Mouse (Mus musculus): Measurements from ENCODE around the gene Rasl10b. TPM values are rescaled to one million over a fixed set of nuclear protein-coding genes. Genes with fewer than 3 reads are reported as not detected.

Gene Rasl10b
- polyA plus RNA-seq, 1 experiment from 2014 or later = 0.02 TPM

- ATAC-seq (ENCODE audit: low read depth) = no peak
- H3K4me3 ChIP-seq (ENCODE audit: low read depth, low read length) = no peak overlapping the region
- H3K36me3 ChIP-seq (ENCODE audit: control insufficient read depth, insufficient read depth) = peaks cover 8% of the 10 kb centered on the region; the same call in 1 of the 2 replicates
- no peak overlapping the region for H3K9ac ChIP-seq (ENCODE audit: low read depth, low read length)
- H3K4me1 ChIP-seq (ENCODE audit: control insufficient read depth, low read depth, low read length) = no peaks in the 10 kb centered on the region
- H3K4me2 ChIP-seq (ENCODE audit: low read depth, low read length) = no peak overlapping the region
- 79% methylated on average over 7 of the region's 7 CpGs for WGBS (ENCODE audit: insufficient replicate concordance)
- H3K27ac ChIP-seq (ENCODE audit: low read length) = no peak overlapping the region
- H3K9me3 ChIP-seq (replicated peaks; ENCODE audit: control insufficient read depth, low read length) = no peaks in the 10 kb centered on the region
- no peaks in the 10 kb centered on the region for H3K27me3 ChIP-seq (ENCODE audit: control insufficient read depth, insufficient read depth, low read depth, low read length)
Measured at GRCm38 (mm10) chr11:83397626-83398025, 11.3 kb upstream of the Rasl10b start.

- Histone ChIP-seq H3K9me3 (replicated peaks; ENCODE audit: control insufficient read depth, low read length) (no peaks in the 10 kb centered on the region), H3K27ac (ENCODE audit: low read length) (no peak overlapping the region), H3K4me3 (ENCODE audit: low read depth, low read length) (no peak overlapping the region), H3K4me2 (ENCODE audit: low read depth, low read length) (no peak overlapping the region), H3K9ac (ENCODE audit: low read depth, low read length) (no peak overlapping the region), H3K27me3 (ENCODE audit: control insufficient read depth, insufficient read depth, low read depth, low read length) (no peaks in the 10 kb centered on the region), H3K36me3 (ENCODE audit: control insufficient read depth, insufficient read depth) (peaks cover 6% of the 10 kb centered on the region), H3K4me1 (ENCODE audit: control insufficient read depth, low read depth, low read length) (no peaks in the 10 kb centered on the region)
- ATAC-seq (ENCODE audit: low read depth) = no peak
- 56% methylated on average over 5 of the region's 5 CpGs for WGBS (ENCODE audit: insufficient replicate concordance)
Measured at GRCm38 (mm10) chr11:83398724-83399123, 10.2 kb upstream of the Rasl10b start.

DNA sequence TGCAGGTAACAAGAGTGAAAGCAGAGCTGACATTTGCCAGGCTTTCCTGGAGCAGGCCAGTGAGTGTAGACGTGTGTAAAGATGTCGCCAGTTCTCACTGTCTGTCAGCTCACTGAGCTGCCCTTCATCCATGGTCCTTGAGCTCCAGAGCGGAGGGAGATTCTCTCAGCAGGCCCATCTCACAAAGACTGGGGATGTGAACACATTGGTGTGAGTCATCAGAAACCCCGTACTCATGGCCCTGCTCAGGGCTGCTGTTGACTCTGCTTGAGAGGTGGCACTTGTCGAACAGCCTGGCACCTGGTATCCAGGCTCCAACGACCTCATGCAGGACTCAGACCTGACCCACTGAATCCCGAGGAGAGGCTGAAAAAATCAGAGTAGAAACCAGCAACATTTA lies 5.2 kb upstream of the Rasl10b start:
- Histone ChIP-seq H3K4me1 (ENCODE audit: control insufficient read depth, low read depth, low read length) (no peaks in the 10 kb centered on the region), H3K27me3 (ENCODE audit: control insufficient read depth, insufficient read depth, low read depth, low read length) (peaks cover 12% of the 10 kb centered on the region), H3K4me3 (ENCODE audit: low read depth, low read length) (no peak overlapping the region), H3K4me2 (ENCODE audit: low read depth, low read length) (no peak overlapping the region), H3K9me3 (replicated peaks; ENCODE audit: control insufficient read depth, low read length) (no peaks in the 10 kb centered on the region), H3K9ac (ENCODE audit: low read depth, low read length) (no peak overlapping the region), H3K36me3 (ENCODE audit: control insufficient read depth, insufficient read depth) (peaks cover 6% of the 10 kb centered on the region), H3K27ac (ENCODE audit: low read length) (no peak overlapping the region)
- 74% methylated on average over 7 of the region's 7 CpGs for WGBS (ENCODE audit: insufficient replicate concordance)
- ATAC-seq (ENCODE audit: low read depth) = no peak

GRCm38 (mm10) chr11:83406391-83406790 lies 2.5 kb upstream of the Rasl10b start:
- no peak overlapping the region for H3K4me3 ChIP-seq (ENCODE audit: low read depth, low read length)
- H3K9ac ChIP-seq (ENCODE audit: low read depth, low read length) = no peak overlapping the region
- H3K4me1 ChIP-seq (ENCODE audit: control insufficient read depth, low read depth, low read length) = no peaks in the 10 kb centered on the region
- H3K4me2 ChIP-seq (ENCODE audit: low read depth, low read length) = no peak overlapping the region
- no peaks in the 10 kb centered on the region for H3K9me3 ChIP-seq (replicated peaks; ENCODE audit: control insufficient read depth, low read length)
- no peak overlapping the region for H3K27ac ChIP-seq (ENCODE audit: low read length)
- H3K27me3 ChIP-seq (ENCODE audit: control insufficient read depth, insufficient read depth, low read depth, low read length) = peaks cover 37% of the 10 kb centered on the region
- WGBS (ENCODE audit: insufficient replicate concordance) = 53% methylated on average over 3 of the region's 3 CpGs
- H3K36me3 ChIP-seq (ENCODE audit: control insufficient read depth, insufficient read depth) = peaks cover 4% of the 10 kb centered on the region
- ATAC-seq (ENCODE audit: low read depth) = no peak

- no peaks in the 10 kb centered on the region for H3K9me3 ChIP-seq (replicated peaks; ENCODE audit: control insufficient read depth, low read length)
- H3K4me3 ChIP-seq (ENCODE audit: low read depth, low read length) = no peak overlapping the region
- H3K27ac ChIP-seq (ENCODE audit: low read length) = no peak overlapping the region
- H3K36me3 ChIP-seq (ENCODE audit: control insufficient read depth, insufficient read depth) = no peaks in the 10 kb centered on the region
- H3K4me1 ChIP-seq (ENCODE audit: control insufficient read depth, low read depth, low read length) = no peaks in the 10 kb centered on the region
- H3K9ac ChIP-seq (ENCODE audit: low read depth, low read length) = no peak overlapping the region
- no peak overlapping the region for H3K4me2 ChIP-seq (ENCODE audit: low read depth, low read length)
- 20% methylated on average over 8 of the region's 8 CpGs for WGBS (ENCODE audit: insufficient replicate concordance)
- no peak for ATAC-seq (ENCODE audit: low read depth)
- H3K27me3 ChIP-seq (ENCODE audit: control insufficient read depth, insufficient read depth, low read depth, low read length) = peaks cover 40% of the 10 kb centered on the region
Measured at GRCm38 (mm10) chr11:83408242-83408641, 695 bp upstream of the Rasl10b start.

GRCm38 (mm10) chr11:83409792-83410291 lies 905 bp downstream of the Rasl10b start:
- Histone ChIP-seq H3K36me3 (ENCODE audit: control insufficient read depth, insufficient read depth) (no peaks in the 10 kb centered on the region), H3K9me3 (replicated peaks; ENCODE audit: control insufficient read depth, low read length) (no peaks in the 10 kb centered on the region), H3K27ac (ENCODE audit: low read length) (no peak overlapping the region), H3K27me3 (ENCODE audit: control insufficient read depth, insufficient read depth, low read depth, low read length) (peaks cover 40% of the 10 kb centered on the region), H3K9ac (ENCODE audit: low read depth, low read length) (peak overlapping the region; percentile 26; the same call in 1 of the 2 replicates), H3K4me2 (ENCODE audit: low read depth, low read length) (peak overlapping the region; percentile 64), H3K4me3 (ENCODE audit: low read depth, low read length) (peak overlapping the region; percentile 57), H3K4me1 (ENCODE audit: control insufficient read depth, low read depth, low read length) (no peaks in the 10 kb centered on the region)
- 2% methylated on average over 35 of the region's 40 CpGs for WGBS (ENCODE audit: insufficient replicate concordance)
- ATAC-seq (ENCODE audit: low read depth) = no peak

DNA sequence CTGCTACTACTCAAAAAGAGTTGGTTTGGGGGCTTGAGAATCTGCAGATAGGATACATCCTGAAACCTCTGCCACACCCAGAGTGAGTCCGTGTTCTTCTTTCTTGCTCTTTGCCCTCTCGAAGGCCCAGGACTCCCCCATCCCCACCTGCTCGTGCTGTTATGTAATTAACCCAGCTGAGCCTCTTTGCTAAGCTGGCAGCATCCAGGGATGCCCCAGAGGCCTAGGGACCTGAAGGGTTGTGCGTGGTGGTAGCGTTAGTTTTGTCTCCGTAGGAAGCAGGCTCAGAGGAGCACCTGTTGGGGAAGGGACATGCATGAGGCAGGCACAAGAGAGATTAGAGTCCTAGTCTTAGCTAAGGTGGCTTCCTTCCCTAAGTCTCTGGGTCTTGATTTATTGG lies 1.6 kb downstream of the Rasl10b start:
- WGBS (ENCODE audit: insufficient replicate concordance) = 52% methylated on average over 6 of the region's 6 CpGs
- H3K9ac ChIP-seq (ENCODE audit: low read depth, low read length) = no peak overlapping the region
- H3K27ac ChIP-seq (ENCODE audit: low read length) = no peak overlapping the region
- no peak overlapping the region for H3K4me3 ChIP-seq (ENCODE audit: low read depth, low read length)
- H3K4me1 ChIP-seq (ENCODE audit: control insufficient read depth, low read depth, low read length) = no peaks in the 10 kb centered on the region
- H3K4me2 ChIP-seq (ENCODE audit: low read depth, low read length) = no peak overlapping the region
- no peaks in the 10 kb centered on the region for H3K36me3 ChIP-seq (ENCODE audit: control insufficient read depth, insufficient read depth)
- ATAC-seq (ENCODE audit: low read depth) = no peak
- H3K9me3 ChIP-seq (replicated peaks; ENCODE audit: control insufficient read depth, low read length) = no peaks in the 10 kb centered on the region
- peaks cover 40% of the 10 kb centered on the region for H3K27me3 ChIP-seq (ENCODE audit: control insufficient read depth, insufficient read depth, low read depth, low read length)

GRCm38 (mm10) chr11:83417080-83417479 lies 8.1 kb downstream of the Rasl10b start:
- ATAC-seq (ENCODE audit: low read depth) = no peak
- Histone ChIP-seq H3K4me3 (ENCODE audit: low read depth, low read length) (no peak overlapping the region), H3K4me2 (ENCODE audit: low read depth, low read length) (no peak overlapping the region), H3K36me3 (ENCODE audit: control insufficient read depth, insufficient read depth) (no peaks in the 10 kb centered on the region), H3K27ac (ENCODE audit: low read length) (no peak overlapping the region), H3K9me3 (replicated peaks; ENCODE audit: control insufficient read depth, low read length) (no peaks in the 10 kb centered on the region), H3K27me3 (ENCODE audit: control insufficient read depth, insufficient read depth, low read depth, low read length) (peaks cover 31% of the 10 kb centered on the region), H3K4me1 (ENCODE audit: control insufficient read depth, low read depth, low read length) (no peaks in the 10 kb centered on the region), H3K9ac (ENCODE audit: low read depth, low read length) (no peak overlapping the region)
- 9% methylated on average over 5 of the region's 5 CpGs for WGBS (ENCODE audit: insufficient replicate concordance)

DNA sequence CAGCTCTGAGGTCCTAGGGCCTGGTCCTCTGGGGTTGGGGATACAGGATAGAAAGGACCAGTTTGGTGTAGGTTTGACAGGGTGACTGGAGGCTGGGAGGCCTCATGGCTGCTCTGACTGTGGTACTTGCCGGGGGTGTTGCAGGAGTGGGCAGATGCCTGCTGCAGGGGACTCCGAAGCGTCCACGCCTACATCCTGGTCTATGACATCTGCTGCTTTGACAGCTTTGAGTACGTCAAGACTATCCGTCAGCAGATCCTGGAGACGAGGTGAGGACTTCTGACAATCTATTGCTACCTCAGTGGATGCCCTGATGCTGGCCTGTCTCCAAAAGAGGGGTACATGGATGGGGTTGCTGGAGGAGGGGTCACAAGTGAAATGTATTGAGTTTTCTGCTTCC lies 8.8 kb downstream of the Rasl10b start:
- no peak overlapping the region for H3K4me3 ChIP-seq (ENCODE audit: low read depth, low read length)
- 63% methylated on average over 7 of the region's 7 CpGs for WGBS (ENCODE audit: insufficient replicate concordance)
- H3K27ac ChIP-seq (ENCODE audit: low read length) = no peak overlapping the region
- H3K4me2 ChIP-seq (ENCODE audit: low read depth, low read length) = no peak overlapping the region
- no peaks in the 10 kb centered on the region for H3K36me3 ChIP-seq (ENCODE audit: control insufficient read depth, insufficient read depth)
- peaks cover 31% of the 10 kb centered on the region for H3K27me3 ChIP-seq (ENCODE audit: control insufficient read depth, insufficient read depth, low read depth, low read length)
- H3K4me1 ChIP-seq (ENCODE audit: control insufficient read depth, low read depth, low read length) = no peaks in the 10 kb centered on the region
- H3K9me3 ChIP-seq (replicated peaks; ENCODE audit: control insufficient read depth, low read length) = no peaks in the 10 kb centered on the region
- no peak for ATAC-seq (ENCODE audit: low read depth)
- no peak overlapping the region for H3K9ac ChIP-seq (ENCODE audit: low read depth, low read length)

Data from liver, embryonic 16.5 days (tissue).